Mouse (Mus musculus): ENCODE measurements around the gene Rin1. TPM values are rescaled to one million over a fixed set of nuclear protein-coding genes. Genes with fewer than 3 reads are reported as not detected.
"Not testable (repeated sequence)": the region's sequence is repeated elsewhere in the genome, so short reads cannot be mapped to it uniquely, and the experiment has no call there.

Gene Rin1
- polyA plus RNA-seq, 1 experiment from 2014 or later, result 0.21 TPM

- Histone ChIP-seq H3K4me3 (ENCODE audit: low read depth, low read length) (peak within 1 kb of the TSS; percentile 56), H3K9me3 (ENCODE audit: low read length) (no peaks in the 10 kb centered on the region), H3K27ac (ENCODE audit: low read depth) (no peak within 1 kb of the TSS), H3K36me3 (replicated peaks; ENCODE audit: insufficient read depth, low read length) (no peaks in the 10 kb centered on the region), H3K4me2 (ENCODE audit: low read depth, low read length) (peak within 1 kb of the TSS; percentile 91), H3K27me3 (ENCODE audit: insufficient read depth, low read length) (peaks cover 58% of the 10 kb centered on the region), H3K9ac (replicated peaks) (no peak within 1 kb of the TSS; the same call in 1 of the 2 replicates), H3K4me1 (ENCODE audit: insufficient read depth) (peaks cover 25% of the 10 kb centered on the region)
- no peak for TF ChIP-seq CTCF (IDR thresholded peaks at IDR 0.05; ENCODE audit: low read depth)
- TF ChIP-seq EP300 (IDR thresholded peaks at IDR 0.05; ENCODE audit: low read depth), result no peak
- WGBS (ENCODE audit: insufficient replicate concordance), result 2% methylated on average over 61 of the region's 69 CpGs
- peak; percentile 59 for DNase-seq
- ATAC-seq, result no peak
These were observed 35.0 kb downstream of the Rin1 start, which contains the start of gene Tmem151a for GRCm38 (mm10) chr19:5085145-5085863. Tmem151a (minus strand) TSS chr19:5085531.

DNA sequence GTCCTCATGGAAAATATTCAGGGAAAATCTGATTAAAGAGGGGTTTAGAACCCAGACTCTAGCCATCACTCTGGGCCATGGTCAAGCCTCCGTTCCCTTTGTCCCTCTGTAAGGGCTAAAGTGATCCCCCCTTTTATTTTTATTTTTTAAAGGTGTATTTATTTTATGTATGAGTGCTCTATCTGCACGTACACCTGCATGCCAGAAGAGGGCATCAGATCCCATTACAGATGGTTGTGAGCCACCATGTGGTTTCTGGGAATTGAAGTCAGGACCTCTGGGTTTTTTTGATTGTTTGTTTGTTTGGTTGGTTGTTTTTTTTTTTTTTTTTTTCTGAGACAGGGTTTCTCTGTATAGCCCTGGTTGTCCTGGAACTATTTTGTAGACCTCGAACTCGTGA is 36.3 kb downstream of the Rin1 start:
- H3K9me3 ChIP-seq (ENCODE audit: low read length); H3K4me3 ChIP-seq (ENCODE audit: low read depth, low read length); H3K27ac ChIP-seq (ENCODE audit: low read depth); DNase-seq; H3K36me3 ChIP-seq (replicated peaks; ENCODE audit: insufficient read depth, low read length); ATAC-seq; H3K4me2 ChIP-seq (ENCODE audit: low read depth, low read length); H3K9ac ChIP-seq (replicated peaks): not testable (repeated sequence)
- peak; percentile 36; the same call in 1 of the 2 replicates for TF ChIP-seq CTCF (IDR thresholded peaks at IDR 0.05; ENCODE audit: low read depth)
- peaks cover 25% of the 10 kb centered on the region for H3K4me1 ChIP-seq (ENCODE audit: insufficient read depth)
- H3K27me3 ChIP-seq (ENCODE audit: insufficient read depth, low read length), result peaks cover 48% of the 10 kb centered on the region
- 54% methylated on average over 4 of the region's 4 CpGs for WGBS (ENCODE audit: insufficient replicate concordance)

DNA sequence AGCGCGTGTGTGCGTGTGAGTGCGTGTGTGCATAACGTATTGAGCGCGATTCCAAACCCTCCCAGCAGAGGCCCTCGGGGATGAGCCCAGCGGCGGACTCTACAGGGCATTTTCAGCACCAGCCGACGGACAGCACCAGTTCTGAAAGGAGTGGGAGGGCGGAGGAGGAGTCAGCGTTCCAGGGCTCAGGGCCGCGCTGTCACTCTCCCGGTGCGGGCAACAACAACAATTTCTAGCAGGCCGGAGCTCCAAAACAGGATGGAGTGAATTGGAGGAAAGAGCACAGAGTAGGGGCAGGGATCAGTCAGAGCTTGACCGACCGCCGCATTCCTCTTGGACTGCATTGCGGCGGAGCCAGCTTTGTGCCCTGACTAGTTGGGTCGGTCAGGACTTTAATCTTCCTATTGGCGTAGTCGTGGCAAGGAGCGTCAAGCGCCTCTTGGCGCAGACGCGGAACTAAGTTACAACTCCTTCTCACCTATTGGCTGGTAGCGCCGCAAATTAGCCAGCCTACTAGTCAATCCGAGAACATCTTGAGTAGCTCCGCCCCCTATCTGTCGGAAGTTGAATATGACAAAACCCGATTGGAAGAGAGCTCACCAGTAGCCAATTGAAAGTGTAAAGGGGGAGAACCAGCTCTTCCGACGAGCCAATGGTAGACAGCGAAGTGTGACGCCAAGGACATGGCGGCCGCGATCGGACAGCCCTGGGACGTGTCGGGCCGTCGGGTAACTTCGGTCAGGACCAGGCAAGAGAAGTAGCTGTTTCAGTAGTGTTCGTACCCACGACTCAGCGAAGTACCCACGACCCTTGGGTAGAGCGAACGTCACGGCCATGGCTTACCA is 37.8 kb downstream of the Rin1 start, which contains the start of gene Yif1a:
Gene Yif1a (plus strand): TSS at position 655 of the 845 bp plus-strand sequence.
- TF ChIP-seq CTCF (IDR thresholded peaks at IDR 0.05; ENCODE audit: low read depth) (peak; percentile 65), EP300 (IDR thresholded peaks at IDR 0.05; ENCODE audit: low read depth) (peak; percentile 42; the same call in 1 of the 2 replicates)
- H3K4me3 ChIP-seq (ENCODE audit: low read depth, low read length), result peak within 1 kb of the TSS; percentile 85
- peak within 1 kb of the TSS; percentile 97 for H3K4me2 ChIP-seq (ENCODE audit: low read depth, low read length)
- peaks cover 25% of the 10 kb centered on the region for H3K4me1 ChIP-seq (ENCODE audit: insufficient read depth)
- H3K27me3 ChIP-seq (ENCODE audit: insufficient read depth, low read length), result peaks cover 33% of the 10 kb centered on the region
- peak within 1 kb of the TSS; percentile 79 for H3K9ac ChIP-seq (replicated peaks)
- under 1% methylated on average over 58 of the region's 58 CpGs for WGBS (ENCODE audit: insufficient replicate concordance)
- DNase-seq, result peak; percentile 95
- peaks cover 8% of the 10 kb centered on the region for H3K36me3 ChIP-seq (replicated peaks; ENCODE audit: insufficient read depth, low read length)
- peak within 1 kb of the TSS; percentile 89 for H3K27ac ChIP-seq (ENCODE audit: low read depth)
- no peaks in the 10 kb centered on the region for H3K9me3 ChIP-seq (ENCODE audit: low read length)
- peak; percentile 90 for ATAC-seq

GRCm38 (mm10) chr19:5089324-5089723 is 39.0 kb downstream of the Rin1 start:
- DNase-seq, result no peak
- WGBS (ENCODE audit: insufficient replicate concordance), result 81% methylated on average over 4 of the region's 4 CpGs
- no peak overlapping the region for H3K27ac ChIP-seq (ENCODE audit: low read depth)

GRCm38 (mm10) chr19:5092083-5092482 is 41.8 kb downstream of the Rin1 start:
- Histone ChIP-seq H3K9me3 (ENCODE audit: low read length) (no peaks in the 10 kb centered on the region), H3K27me3 (ENCODE audit: insufficient read depth, low read length) (peaks cover 13% of the 10 kb centered on the region), H3K4me2 (ENCODE audit: low read depth, low read length) (no peak overlapping the region), H3K4me3 (ENCODE audit: low read depth, low read length) (no peak overlapping the region), H3K4me1 (ENCODE audit: insufficient read depth) (peaks cover 17% of the 10 kb centered on the region), H3K36me3 (replicated peaks; ENCODE audit: insufficient read depth, low read length) (peaks cover 8% of the 10 kb centered on the region), H3K9ac (replicated peaks) (no peak overlapping the region), H3K27ac (ENCODE audit: low read depth) (no peak overlapping the region)
- DNase-seq (no peak), ATAC-seq (no peak)
- 84% methylated on average over 10 of the region's 10 CpGs for WGBS (ENCODE audit: insufficient replicate concordance)
- TF ChIP-seq CTCF (IDR thresholded peaks at IDR 0.05; ENCODE audit: low read depth) (no peak), EP300 (IDR thresholded peaks at IDR 0.05; ENCODE audit: low read depth) (no peak)

More at GRCm38 (mm10) chr19:5089324-5089723, 39.0 kb downstream of the Rin1 start:
- H3K4me3 ChIP-seq (ENCODE audit: low read depth, low read length), result peak overlapping the region; percentile 85
- TF ChIP-seq CTCF (IDR thresholded peaks at IDR 0.05; ENCODE audit: low read depth) (no peak), EP300 (IDR thresholded peaks at IDR 0.05; ENCODE audit: low read depth) (no peak)
- peak overlapping the region; percentile 79; the same call in 1 of the 2 replicates for H3K9ac ChIP-seq (replicated peaks)
- H3K36me3 ChIP-seq (replicated peaks; ENCODE audit: insufficient read depth, low read length), result peaks cover 8% of the 10 kb centered on the region
- no peaks in the 10 kb centered on the region for H3K9me3 ChIP-seq (ENCODE audit: low read length)
- H3K4me1 ChIP-seq (ENCODE audit: insufficient read depth), result peaks cover 25% of the 10 kb centered on the region
- peaks cover 20% of the 10 kb centered on the region for H3K27me3 ChIP-seq (ENCODE audit: insufficient read depth, low read length)
- peak overlapping the region; percentile 97 for H3K4me2 ChIP-seq (ENCODE audit: low read depth, low read length)
- no peak for ATAC-seq

Data from liver, postnatal 0 days (tissue).